Mouse (Mus musculus) CD4-positive helper T cell, adult 2 months (primary cell): ENCODE results near the gene Notum.
A peak's percentile ranks its signal among the peaks of the same experiment; 100 is the strongest.

ENCODE experiments used
- DNase-seq: peaks from one replicate; pipeline ENCODE4 v3.0.0-alpha.2; 2012; ENCODE audit warnings: low read depth, missing footprints, low spot score

The Notum gene

GRCm38 (mm10) chr11:120617519-120618112 is 43.4 kb downstream of the Notum start, which contains the start of gene Pcyt2:
Gene Pcyt2, minus strand, starts transcription at chr11:120617936.
- DNase-seq, result peak; percentile 95

GRCm38 (mm10) chr11:120616617-120617294 is 44.2 kb downstream of the Notum start:
- DNase-seq, result no peak

- no peak for DNase-seq
Observed at GRCm38 (mm10) chr11:120615606-120616203, 45.3 kb downstream of the Notum start.

GRCm38 (mm10) chr11:120615167-120615566 is 45.8 kb downstream of the Notum start:
- DNase-seq, result no peak

GRCm38 (mm10) chr11:120613976-120614375 is 47.0 kb downstream of the Notum start:
- DNase-seq, result no peak

- DNase-seq, result no peak
Observed at GRCm38 (mm10) chr11:120613481-120613972, 47.4 kb downstream of the Notum start.

GRCm38 (mm10) chr11:120612763-120613162 is 48.2 kb downstream of the Notum start:
- peak; percentile 80 for DNase-seq

GRCm38 (mm10) chr11:120610477-120611046 is 50.4 kb downstream of the Notum start:
- no peak for DNase-seq

- DNase-seq, result no peak
Observed at GRCm38 (mm10) chr11:120609250-120609649, 51.7 kb downstream of the Notum start.

GRCm38 (mm10) chr11:120608241-120609034 is 52.5 kb downstream of the Notum start, which contains the start of gene Npb:
Gene Npb, plus strand, starts transcription at chr11:120608477.
- no peak for DNase-seq

- DNase-seq, result no peak
Observed at GRCm38 (mm10) chr11:120606764-120607163, 54.2 kb downstream of the Notum start.

GRCm38 (mm10) chr11:120605667-120606066 is 55.3 kb downstream of the Notum start:
- DNase-seq, result no peak
